Mouse (Mus musculus): ENCODE measurements around the gene Mip.
"Not testable (repeated sequence)": the region's sequence is repeated elsewhere in the genome, so short reads cannot be mapped to it uniquely, and the experiment has no call there.

Mip gene

GRCm38 (mm10) chr10:128211390-128212108 lies 14.1 kb upstream of the Mip start, which contains the start of gene Spryd4:
TSS of gene Spryd4 (minus strand) at chr10:128211807.
- DNase-seq (ENCODE audit: low spot score) = peak; percentile 90

GRCm38 (mm10) chr10:128212148-128212547 lies 13.5 kb upstream of the Mip start:
- no peak for DNase-seq (ENCODE audit: low spot score)

- peak; percentile 71 for DNase-seq (ENCODE audit: low spot score)
Observed at GRCm38 (mm10) chr10:128212871-128213323, 12.7 kb upstream of the Mip start.

- DNase-seq (ENCODE audit: low spot score) = not testable (repeated sequence)
Observed at GRCm38 (mm10) chr10:128214112-128214511, 11.5 kb upstream of the Mip start.

- no peak for DNase-seq (ENCODE audit: low spot score)
Observed at GRCm38 (mm10) chr10:128214981-128215380, 10.7 kb upstream of the Mip start.

- no peak for DNase-seq (ENCODE audit: low spot score)
Observed at GRCm38 (mm10) chr10:128218387-128219117, 7.1 kb upstream of the Mip start.

- DNase-seq (ENCODE audit: low spot score) = no peak
Observed at GRCm38 (mm10) chr10:128221533-128222286, 3.9 kb upstream of the Mip start.

- DNase-seq (ENCODE audit: low spot score) = no peak
Observed at GRCm38 (mm10) chr10:128225064-128225463, 574 bp upstream of the Mip start.

GRCm38 (mm10) chr10:128227592-128227991 lies 2.0 kb downstream of the Mip start:
- DNase-seq (ENCODE audit: low spot score) = no peak

GRCm38 (mm10) chr10:128228009-128228408 lies 2.4 kb downstream of the Mip start:
- no peak for DNase-seq (ENCODE audit: low spot score)

GRCm38 (mm10) chr10:128230582-128230981 lies 4.9 kb downstream of the Mip start:
- no peak for DNase-seq (ENCODE audit: low spot score)

- DNase-seq (ENCODE audit: low spot score) = no peak
Observed at GRCm38 (mm10) chr10:128231146-128231545, 5.5 kb downstream of the Mip start.

- peak; percentile 84 for DNase-seq (ENCODE audit: low spot score)
Observed at GRCm38 (mm10) chr10:128231697-128232419, 6.2 kb downstream of the Mip start, which contains the start of gene Timeless. TSS of gene Timeless (plus strand) at chr10:128232065.

- DNase-seq (ENCODE audit: low spot score) = peak; percentile 75
Observed at GRCm38 (mm10) chr10:128232420-128232985, 6.9 kb downstream of the Mip start.

GRCm38 (mm10) chr10:128236321-128236720 lies 10.7 kb downstream of the Mip start:
- DNase-seq (ENCODE audit: low spot score) = no peak

GRCm38 (mm10) chr10:128237807-128238480 lies 12.3 kb downstream of the Mip start:
- no peak for DNase-seq (ENCODE audit: low spot score)

- no peak for DNase-seq (ENCODE audit: low spot score)
Observed at GRCm38 (mm10) chr10:128239140-128239539, 13.5 kb downstream of the Mip start.

GRCm38 (mm10) chr10:128240131-128240530 lies 14.5 kb downstream of the Mip start:
- DNase-seq (ENCODE audit: low spot score) = no peak

- no peak for DNase-seq (ENCODE audit: low spot score)
Observed at GRCm38 (mm10) chr10:128243252-128243651, 17.6 kb downstream of the Mip start.

GRCm38 (mm10) chr10:128244121-128244520 lies 18.5 kb downstream of the Mip start:
- DNase-seq (ENCODE audit: low spot score) = no peak

Measured in layer of hippocampus, adult 11-12 months (tissue).